Mouse (Mus musculus): ENCODE data around the gene Cerk.

Cerk gene

DNA sequence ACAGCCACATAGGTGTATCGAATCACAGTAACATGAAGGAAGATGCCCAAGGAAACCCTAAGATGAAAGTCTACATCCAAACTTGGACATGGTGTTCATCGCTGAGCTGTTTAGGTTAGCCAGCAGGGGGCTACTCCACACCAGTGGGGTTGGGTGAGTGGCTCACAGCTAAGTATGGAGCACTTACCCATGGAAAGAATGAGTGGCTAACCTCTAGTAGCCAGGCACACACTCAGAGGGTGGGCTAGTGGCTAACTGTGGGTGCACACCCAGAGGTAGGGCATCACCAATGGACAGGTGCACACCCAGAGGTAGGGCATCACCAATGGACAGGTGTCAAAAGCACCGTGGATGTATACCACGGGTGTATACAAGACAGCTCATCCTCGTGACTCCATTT is 26.2 kb downstream of the Cerk start:
- no peak for DNase-seq

DNA sequence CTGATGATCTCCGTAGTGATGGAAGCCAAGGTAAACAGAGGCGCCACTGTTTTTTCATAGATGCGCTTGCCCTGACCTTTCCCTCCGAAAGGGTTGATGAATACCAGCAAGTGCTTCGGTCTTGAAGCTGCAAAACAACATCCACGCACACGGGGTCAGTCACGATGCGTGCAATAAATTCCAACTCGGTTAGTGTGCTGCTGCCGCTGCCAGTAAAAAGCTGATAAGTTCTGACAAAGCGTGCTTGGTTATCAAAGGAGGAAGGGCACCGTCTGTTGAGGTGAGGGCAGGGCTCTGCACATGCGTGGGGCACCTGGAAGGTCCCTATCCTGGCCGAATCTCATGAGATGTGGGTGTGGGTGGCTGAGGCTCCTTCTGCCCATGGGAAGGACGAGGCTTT is 26.8 kb downstream of the Cerk start:
- DNase-seq, result no peak

DNA sequence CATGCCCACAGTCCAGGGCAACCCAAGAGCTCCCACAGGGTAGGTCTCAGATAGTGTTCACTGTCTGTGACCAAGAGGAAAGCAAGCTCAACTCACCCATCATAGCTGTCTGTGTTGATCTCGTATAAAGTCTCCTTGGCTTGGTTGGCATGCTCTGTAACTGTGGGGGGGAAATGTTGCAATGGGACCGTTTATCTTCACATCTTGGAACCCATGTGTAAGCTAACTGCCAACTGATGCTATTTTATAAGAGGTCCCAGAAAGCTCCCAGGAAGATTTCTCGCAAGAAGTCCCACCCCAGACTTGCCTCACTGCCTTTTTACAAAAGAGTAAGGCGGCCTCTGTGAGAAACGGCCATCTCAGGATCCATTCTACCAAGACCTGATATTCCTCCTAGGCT is 29.4 kb downstream of the Cerk start:
- DNase-seq, result no peak

DNA sequence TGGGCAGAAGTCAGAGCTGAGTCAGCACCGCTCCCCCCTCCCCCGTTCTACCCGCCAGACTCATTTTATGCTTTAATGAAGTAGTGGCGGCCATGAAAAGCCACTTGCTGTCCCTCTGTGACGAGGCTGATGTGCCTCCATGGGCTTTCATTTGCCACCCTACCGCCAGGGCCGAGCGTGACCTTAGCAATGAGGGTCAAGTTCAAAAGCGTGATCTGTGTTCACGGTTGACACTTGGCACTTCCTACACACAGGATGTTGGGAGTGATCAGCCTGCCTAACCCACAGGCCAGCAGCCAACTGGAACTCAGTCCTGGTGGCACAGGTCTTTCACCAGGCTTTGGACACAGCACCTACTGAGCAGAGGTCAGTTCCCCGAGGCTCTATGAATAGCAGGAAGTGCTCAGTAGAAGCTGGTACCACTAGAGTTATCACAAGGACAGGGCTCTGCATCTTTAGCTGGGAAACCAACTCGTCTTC is 32.4 kb downstream of the Cerk start:
- no peak for DNase-seq

DNA sequence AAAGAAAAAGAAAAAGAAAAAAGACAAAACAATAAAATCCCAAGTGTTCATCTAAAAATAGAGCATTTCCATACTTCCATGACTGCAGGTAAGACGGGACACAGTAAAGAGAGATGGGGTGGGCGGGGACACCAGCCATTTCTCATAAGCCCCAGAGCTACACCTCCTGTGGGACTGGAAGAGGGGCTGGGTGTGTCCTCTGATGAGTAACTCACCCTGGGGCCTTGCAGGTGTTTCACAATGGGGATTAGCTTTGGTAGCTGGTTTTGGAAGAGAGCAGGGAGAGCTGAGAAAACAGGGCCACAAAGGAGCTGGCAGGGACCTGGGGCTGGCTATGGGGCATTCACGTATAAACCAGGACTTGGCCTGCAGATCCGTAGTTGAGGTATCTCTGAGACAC is 35.3 kb downstream of the Cerk start:
- no peak for DNase-seq

DNA sequence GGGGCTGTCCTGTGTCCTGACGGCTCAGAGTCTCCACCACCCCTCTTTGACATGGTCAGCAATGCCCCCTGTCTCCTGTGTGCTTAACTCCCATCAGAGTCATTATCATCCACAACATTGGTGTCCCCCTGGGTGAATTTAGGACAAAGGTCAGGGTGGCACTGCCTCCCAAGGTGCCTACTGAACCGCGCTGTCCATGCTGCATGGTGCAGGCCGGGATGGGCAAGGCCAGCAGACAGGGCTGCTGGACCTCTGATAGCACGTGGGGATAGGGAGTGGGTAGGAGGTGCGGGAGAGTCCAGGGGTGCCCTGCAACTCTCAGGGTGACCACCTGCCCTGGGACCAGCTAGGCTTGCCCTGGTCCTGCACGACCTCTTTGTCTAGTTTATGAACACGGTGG is 39.0 kb downstream of the Cerk start:
- DNase-seq, result no peak

DNA sequence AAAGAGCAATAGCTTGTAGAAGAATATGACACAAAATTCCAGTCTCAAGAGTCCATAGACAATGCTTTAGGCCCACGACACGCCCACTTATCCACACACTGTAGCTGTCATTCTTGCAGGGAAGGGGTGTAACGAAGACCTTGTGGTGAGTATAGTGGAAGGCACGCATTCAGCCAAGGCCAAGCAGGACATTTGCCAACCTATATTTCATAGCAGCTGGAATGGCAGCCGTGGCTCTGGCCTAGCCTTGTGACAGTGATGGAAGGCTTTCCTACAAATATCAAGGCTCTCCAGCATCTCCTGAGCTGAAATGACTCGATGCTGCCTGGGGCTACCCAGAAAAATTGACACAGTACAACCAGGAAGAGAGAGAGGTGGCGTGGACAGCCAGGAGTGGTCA is 40.9 kb downstream of the Cerk start:
- no peak for DNase-seq

DNA sequence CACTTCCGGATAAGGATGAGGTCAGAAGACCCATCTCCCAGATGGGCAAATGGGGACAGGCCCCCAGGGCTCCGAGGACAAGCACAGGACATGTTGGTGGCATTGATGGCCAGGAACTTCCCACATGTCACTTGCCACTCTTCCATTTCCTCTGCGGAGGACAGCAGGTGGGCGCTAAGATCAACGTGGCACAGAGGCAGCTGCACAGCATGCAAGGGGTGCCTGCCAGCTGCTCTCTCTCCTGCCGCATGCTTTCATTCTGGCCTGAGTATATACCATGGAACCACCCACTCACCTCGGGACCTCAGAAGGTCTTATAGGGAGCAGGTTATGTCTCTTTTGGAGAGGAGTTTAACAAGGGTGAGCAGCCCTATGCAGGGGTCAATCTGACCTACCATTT is 41.4 kb downstream of the Cerk start:
- DNase-seq, result no peak

DNA sequence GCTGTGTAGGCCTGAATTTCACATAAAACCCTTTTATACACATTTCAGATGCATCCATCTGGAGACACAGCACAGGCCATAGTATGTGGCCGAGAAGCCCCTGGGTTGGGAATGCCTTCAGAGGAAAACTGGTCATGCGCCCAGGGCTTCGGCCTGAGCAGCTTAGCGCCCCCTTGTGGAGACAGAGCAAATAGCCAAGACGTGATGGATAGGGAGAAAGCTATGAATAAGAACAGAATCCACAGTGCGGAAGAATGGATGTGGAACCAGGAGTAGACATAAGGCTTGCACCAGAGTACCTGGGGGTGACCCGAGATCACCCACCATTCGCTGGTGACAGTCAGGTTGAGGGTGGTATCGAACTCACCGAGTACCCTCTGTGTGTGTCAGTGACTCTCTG is 45.6 kb downstream of the Cerk start:
- DNase-seq, result peak in 1 of 2 experiments; percentile 33

DNA sequence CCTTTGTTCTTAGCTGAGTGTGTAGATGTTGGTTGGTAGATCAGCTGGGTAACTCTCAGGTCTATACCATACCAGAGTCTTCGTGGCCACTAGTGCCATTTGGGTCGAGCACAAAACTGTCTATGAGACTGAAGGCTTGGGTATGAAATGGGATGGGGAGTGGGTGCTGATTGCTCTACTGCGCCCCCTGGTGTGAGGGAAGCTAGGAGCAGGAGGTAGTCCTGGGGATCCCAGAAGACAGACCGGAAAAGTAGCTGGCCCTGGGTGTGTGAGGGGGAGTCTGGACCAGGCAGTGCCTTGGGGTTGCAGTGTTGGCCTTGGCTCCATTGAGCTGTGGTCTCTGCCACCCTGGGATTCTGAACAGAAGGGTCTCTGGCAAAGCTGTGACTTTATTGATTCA is 48.3 kb downstream of the Cerk start:
- peak; percentile 29 to 30 for DNase-seq

DNA sequence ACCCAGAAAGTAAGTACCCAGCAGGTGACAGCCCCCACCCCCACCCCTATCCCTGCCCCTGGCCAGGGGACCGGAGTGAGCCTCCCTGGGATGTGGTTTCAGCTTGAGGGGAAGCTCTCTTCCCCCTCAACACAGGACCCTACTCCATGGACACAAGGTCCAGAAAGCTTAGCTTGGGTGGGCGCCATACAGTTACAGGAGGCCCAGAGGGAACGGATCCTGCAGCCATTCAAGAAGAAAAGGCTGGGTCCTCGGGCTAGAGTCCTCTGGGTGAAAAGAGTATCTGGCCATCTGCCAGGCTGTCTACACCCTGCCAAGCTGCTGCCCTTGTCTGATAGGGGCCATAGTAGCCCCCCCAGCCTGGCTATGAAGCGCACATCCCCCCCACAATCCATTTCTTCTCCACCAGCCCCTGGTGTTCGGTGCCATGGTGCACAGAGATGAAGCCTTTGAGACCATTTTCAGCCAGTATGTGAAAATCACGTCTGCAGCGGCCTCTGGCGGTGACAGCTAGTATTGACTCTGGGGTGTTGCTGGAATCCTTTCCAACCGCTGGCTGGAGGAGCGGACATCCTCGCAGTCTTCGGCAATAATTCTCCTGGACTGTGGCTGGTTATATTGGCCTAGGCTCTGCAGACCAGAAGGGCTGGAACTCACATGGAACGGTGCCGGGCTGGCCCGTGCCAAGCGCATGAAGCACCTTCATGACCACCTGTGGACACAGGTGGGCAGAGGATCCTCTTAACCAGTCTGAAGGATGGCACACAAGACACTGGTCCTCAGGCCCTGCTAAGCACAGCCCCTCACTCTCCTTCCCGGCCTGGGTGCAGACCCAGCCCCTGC is 50.8 kb downstream of the Cerk start:
- DNase-seq, result peak; percentile 80 to 82

DNA sequence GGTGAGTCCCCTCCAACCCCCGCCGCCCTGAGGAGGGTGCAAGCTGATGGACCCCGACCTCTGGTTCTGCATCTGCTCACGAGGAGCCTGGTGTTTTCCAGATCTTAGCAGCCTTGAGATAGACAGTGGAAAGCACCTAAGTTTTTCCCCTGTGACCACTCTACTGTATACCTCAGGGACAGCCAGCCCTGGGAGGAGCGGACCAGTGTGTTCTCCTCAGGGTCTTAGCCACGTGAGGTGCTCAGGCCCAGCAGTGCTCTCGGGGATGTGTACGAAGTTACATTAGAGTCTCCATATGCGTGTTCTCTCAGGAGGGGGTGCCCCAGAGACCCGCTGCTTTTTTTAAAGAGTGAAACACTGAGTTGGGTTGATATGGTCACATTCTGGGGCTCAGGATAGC is 55.3 kb downstream of the Cerk start:
- DNase-seq, result no peak

DNA sequence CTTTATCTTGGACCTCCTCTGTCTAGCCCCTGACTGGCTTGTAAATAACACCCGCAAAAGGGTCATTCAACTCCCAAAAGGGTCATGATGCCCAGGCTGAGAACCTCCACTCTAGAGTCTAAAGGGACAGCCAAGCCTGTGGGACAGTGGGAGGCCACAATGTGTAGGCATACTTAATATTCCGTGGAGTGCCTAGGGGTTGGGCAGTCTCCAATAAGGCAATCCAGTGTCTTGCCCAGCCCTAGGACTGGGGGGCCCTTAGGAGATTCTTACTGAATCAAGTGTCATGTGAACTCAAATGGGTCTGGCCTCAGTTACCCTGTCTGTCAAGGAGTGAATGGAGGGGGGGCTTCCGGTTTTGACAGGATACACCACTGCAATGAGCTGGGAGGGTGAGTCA is 56.9 kb downstream of the Cerk start:
- DNase-seq, result no peak

DNA sequence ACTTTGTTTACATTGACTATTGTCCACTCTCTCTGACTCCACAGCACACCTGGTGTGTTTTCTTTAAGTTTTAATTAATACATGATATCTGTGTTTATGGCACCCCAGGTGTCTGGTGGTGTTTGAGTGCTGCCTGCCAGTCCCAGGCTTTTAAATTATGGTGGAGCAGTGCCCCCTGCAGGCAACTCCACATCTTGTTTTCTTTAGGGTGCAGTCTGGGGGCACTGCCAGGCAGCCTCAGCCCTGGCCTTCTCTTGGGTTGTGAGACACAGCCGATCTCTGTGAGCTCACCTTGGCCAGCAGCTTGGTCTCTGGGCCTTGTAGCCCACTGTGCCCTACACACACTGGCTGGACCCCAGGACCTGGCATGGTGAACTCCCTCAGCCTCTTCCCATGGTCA is 61.6 kb downstream of the Cerk start:
- peak; percentile 60 to 74 for DNase-seq

DNA sequence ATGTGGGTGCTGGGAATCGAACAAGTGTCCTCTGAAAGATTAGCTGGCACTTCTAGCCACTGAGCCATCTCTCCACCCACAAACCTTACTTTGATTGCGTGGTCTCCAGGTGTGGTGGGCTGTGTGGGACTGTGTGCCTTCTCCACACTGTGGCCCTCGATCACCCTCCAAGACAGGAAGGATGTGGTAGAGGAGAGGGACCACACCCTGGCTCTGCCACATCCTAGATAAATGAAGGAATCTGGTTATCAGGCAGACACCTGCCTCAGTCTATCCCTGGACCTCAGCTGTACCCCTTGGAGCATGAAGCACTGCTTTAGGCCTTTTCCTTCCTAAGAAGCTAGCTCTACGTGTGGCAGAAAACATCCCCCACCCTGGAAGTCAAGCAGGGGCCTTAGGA is 62.5 kb downstream of the Cerk start:
- DNase-seq, result no peak

DNA sequence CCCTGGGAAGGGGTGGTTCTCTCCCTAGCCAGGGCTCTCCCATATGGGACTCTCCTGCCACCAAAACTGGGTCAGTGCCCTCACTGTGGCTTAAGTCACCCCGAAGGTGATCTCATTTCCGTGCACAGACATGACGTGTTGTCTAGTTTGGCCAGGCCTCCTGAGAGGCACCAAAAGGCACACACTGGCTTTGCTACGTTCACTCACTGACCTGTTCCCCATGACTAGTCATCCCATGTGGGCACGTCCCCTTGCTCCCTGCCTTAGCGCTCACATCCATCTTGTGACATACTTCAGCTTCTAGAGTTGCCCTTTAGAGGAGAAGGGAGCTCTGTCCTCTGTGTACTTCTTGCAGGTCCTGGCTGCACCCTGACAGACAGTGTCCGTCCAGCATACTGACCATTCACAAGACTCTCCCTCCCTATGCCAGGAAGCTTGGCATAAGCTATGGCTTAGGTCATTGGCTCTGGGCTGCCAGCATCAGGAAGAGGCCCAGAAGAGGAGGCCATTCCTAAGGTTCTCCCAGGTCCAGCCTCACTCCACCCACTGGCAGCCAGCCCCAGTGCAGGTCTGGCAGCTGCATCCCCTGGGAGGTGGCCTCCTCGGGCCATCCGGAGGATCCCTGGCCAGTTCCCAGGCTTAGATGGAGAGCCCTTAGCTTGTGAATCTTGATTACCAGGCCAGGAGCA is 63.5 kb downstream of the Cerk start:
- peak; percentile 43 to 46 for DNase-seq

DNA sequence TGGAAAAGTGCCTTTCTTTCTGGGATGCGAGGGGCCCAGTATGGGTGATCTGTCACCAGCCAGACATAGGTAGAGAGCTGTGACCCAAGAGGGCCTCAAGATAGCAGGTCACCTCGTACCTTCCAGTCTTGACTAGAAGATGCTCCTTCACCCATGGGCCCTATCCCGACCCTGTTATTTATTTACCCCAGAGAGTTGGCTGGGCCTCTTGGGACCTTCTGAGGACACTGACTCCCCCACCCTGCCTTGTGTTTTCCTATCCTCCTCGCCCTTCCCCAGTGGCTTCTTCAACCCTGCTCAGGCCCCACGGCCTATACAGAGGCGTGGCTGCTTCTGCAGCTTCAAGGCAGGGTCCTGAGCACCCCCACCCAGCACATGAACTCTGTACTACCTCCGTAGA is 66.8 kb downstream of the Cerk start:
- no peak for DNase-seq

DNA sequence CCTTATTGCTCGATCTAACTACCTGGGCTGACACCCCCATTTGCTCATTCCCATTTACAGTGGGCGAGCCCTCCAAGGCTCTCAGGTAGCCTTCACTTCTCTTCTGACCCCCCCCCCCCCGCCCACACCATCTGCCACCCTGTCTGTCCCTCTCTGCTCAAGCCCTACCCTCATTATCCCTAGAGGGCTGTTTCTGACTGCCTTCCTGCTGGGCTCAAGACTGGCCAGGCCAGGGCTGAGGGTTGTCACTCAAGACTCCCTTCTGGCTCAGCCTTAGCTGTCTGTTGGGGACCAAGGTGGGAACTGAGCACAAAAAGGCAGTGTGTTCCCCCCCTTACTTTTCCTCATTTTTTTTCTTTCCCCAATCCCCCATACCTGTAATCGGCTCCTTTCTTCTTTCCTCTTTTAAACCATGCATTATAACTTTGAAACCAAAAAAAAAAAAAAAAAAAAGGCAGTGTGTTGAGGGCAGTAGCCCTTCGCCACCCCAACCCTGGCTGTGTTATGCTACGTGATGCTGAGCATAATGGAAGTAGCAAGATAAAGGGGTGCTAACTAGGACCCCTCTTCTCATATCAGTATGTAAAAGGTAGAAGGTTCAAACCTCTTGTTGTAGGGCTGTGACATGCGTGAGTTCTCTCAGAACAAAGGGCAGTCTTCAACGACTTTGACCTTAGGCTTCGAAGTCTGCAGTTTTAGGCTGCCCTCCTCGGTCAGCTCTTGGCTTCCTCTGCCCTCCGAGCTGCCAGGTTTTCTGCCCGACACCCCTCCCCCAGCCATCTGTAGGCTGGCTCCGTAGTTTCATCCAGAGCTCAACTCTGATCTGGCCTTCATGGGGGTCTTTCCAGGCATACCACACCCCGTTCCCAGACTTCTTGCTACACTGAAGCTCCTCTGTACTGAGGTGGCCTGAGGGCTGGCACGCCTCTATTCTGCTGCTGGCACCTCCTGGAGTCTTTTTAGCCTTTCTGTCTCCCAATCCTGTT is 68.5 kb downstream of the Cerk start:
- no peak for DNase-seq

DNA sequence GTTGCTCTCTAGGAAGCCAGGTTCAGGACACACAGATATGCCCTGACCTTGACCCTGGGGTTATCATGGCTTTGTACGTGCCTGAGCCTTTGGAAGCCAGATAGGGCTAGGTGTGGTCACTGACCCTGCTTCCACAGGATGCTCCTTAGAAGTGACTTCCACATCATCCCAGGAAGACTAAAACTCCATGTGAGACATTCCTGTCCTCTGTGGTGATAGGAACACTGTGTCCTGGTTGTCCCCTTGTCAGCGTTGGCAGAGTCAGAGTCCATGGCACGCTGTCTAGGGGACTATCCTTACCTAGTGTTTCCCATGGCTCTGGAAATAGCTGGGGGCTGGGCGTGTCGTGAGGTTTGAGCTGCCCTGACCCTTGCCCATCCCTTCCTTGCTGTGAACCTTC is 69.5 kb downstream of the Cerk start:
- no peak for DNase-seq

DNA sequence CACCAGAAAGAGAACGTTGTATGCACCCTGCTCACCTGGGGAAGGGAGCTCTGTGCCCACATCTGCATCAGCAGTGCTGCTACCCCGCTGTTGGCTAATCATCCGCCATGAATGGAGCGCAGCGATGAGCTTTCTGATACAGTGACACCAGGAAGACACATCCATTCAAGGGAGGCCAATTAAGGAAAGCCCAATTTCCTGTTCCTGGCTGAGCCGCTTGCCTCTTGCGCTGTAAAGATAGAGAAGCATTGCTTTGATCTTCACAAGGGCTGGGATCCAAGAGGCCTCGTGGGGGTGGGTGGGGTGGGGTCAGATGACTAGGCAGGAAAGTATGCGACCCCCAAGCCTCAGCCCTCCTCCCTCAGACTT is 72.6 kb downstream of the Cerk start:
- DNase-seq, result no peak

DNA sequence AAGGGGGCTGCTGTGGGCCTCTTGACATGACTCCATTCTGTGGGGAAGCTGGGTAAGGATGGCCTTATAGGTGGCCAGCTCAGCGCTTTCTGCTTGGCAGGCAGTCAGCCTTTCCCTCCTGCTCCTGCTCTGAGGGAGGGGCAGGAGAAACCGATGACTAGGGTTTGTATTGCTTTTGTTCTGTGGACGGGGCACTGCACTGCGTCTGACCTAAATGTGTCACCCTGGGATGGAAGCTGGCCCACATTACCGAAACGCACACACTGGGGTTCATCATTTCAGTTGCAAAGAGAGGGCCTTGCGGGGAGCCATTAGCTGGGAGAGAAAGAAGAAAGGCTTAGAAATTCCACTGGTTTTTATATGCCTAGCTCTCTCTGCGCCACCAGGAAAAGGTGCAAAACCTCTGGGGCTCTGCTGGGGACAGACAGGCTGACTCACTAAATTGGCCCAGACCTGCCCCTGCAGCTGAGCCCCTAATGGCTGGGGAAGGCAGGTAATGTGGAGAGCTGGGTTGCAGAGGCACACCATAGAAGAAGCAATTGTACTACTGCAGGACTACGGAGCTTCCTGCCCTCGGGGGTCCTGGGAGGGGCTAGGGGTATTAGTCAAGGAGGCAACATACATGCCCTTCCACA is 73.1 kb downstream of the Cerk start:
- DNase-seq, result no peak

DNA sequence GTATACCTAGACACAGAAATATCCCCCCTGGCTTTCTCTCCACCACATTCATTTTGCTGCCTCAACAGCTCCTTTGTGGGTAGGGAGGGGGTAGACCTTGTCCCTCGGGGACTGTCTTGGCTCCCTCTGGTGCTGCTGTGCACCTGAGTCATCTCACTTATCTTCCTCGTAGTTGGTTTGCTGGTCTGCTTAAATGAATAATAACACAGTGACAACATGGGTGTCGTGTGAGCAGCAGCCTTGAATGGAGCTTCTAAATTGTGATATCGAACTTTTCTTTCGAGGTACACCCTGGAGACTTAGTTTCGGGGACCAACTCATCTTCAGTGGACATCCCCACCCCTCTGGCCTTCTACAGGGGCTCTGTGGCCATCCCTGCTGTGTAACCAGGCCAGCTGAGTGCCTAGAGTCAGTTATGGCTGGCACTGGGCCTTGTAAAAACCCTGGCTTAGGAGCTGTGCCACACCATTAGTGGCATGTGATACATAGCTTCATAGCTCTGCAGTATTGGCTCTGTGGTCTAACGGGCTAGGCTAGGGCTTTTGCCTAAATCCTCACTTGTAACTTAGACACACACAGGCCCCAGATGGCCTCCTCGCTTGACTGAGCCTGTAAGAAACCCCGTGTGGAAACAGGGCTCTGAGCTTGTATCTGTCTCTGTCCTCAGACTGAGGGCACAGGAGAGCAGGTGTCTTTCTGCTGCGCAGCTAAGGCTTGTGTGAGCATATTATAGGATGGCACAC is 75.4 kb downstream of the Cerk start:
- DNase-seq, result no peak
